Mouse (Mus musculus): Measurements from ENCODE around the gene Apaf1. TPM values are rescaled to one million over a fixed set of nuclear protein-coding genes. Genes with fewer than 3 reads are reported as not detected.

Gene Apaf1
- polyA plus RNA-seq, 2 experiments, result 33.2 to 39.4 TPM

DNA sequence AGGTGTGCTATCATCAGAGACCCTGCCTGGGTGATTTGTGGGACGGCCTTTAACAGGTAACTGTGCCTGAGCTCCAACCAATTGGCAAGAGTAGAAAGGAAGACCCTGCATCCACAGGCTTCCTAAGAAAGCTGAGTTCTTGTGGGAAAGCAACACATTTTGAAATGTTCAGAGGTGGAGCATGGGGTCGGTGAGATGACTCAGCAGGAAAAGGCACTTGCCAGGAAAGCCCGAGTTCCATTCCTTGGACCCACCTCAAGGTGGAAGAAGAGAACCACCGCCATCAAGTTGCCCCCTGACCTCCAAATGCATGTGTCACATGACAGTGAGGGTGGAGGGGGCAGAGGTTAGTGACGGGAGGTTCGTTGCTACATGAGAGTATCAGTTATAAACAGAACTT lies 108.1 kb downstream of the Apaf1 start:
- Histone ChIP-seq H3K27ac (replicated peaks; ENCODE audit: low read depth, low read length) (no peak overlapping the region), H3K4me2 (replicated peaks; ENCODE audit: low read depth, low read length, severe bottlenecking) (no peak overlapping the region), H3K36me3 (ENCODE audit: control insufficient read depth, insufficient read depth, low read length) (no peaks in the 10 kb centered on the region), H3K4me3 (replicated peaks; ENCODE audit: low read length) (no peak overlapping the region), H3K27me3 (ENCODE audit: control insufficient read depth, insufficient read depth, low read length) (peaks cover 3% of the 10 kb centered on the region; the same call in 1 of the 2 replicates), H3K4me1 (ENCODE audit: control insufficient read depth, insufficient read depth, low read length) (peaks cover 6% of the 10 kb centered on the region; the same call in 1 of the 2 replicates), H3K9me3 (ENCODE audit: control insufficient read depth, low read length) (no peaks in the 10 kb centered on the region), H3K9ac (ENCODE audit: low read depth, low read length, severe bottlenecking) (no peak overlapping the region)
- no peak for TF ChIP-seq POLR2A (IDR thresholded peaks at IDR 0.05; ENCODE audit: borderline replicate concordance, extremely low read depth, insufficient read depth, insufficient read length)
- 88% methylated on average over 6 of the region's 6 CpGs for WGBS
- DNase-seq (ENCODE audit: low spot score) (no peak), ATAC-seq (ENCODE audit: low FRiP score, low read depth) (no peak)

DNA sequence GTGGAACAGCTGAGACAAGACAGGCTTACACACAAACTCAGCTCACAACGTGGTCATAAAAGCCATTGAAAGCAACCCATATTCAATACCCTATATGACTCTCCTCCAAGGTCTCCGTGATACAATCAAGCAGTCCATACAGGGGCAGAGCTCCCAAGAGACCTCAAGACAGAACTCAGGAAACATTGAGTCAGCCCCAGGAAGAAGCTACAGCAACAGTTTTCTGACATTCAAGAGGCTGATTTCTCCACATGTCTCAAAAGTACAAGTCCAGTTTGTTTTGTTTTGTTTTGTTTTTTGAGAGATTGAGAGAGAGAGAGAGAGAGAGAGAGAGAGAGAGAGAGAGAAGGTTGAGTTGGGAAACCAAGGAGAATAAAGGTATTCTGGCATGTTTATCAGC lies 108.5 kb downstream of the Apaf1 start:
- WGBS, result 66% methylated on average over 2 of the region's 2 CpGs
- no peak overlapping the region for H3K9ac ChIP-seq (ENCODE audit: low read depth, low read length, severe bottlenecking)
- H3K4me3 ChIP-seq (replicated peaks; ENCODE audit: low read length), result no peak overlapping the region
- H3K36me3 ChIP-seq (ENCODE audit: control insufficient read depth, insufficient read depth, low read length), result no peaks in the 10 kb centered on the region
- DNase-seq (ENCODE audit: low spot score), result no peak
- H3K4me1 ChIP-seq (ENCODE audit: control insufficient read depth, insufficient read depth, low read length), result peaks cover 6% of the 10 kb centered on the region; the same call in 1 of the 2 replicates
- no peak for ATAC-seq (ENCODE audit: low FRiP score, low read depth)
- H3K27ac ChIP-seq (replicated peaks; ENCODE audit: low read depth, low read length), result no peak overlapping the region
- peaks cover 7% of the 10 kb centered on the region for H3K27me3 ChIP-seq (ENCODE audit: control insufficient read depth, insufficient read depth, low read length)
- no peak for TF ChIP-seq POLR2A (IDR thresholded peaks at IDR 0.05; ENCODE audit: borderline replicate concordance, extremely low read depth, insufficient read depth, insufficient read length)
- H3K4me2 ChIP-seq (replicated peaks; ENCODE audit: low read depth, low read length, severe bottlenecking), result no peak overlapping the region
- no peaks in the 10 kb centered on the region for H3K9me3 ChIP-seq (ENCODE audit: control insufficient read depth, low read length)

GRCm38 (mm10) chr10:90970560-90970959 lies 112.0 kb downstream of the Apaf1 start:
- ATAC-seq (ENCODE audit: low FRiP score, low read depth) (no peak), DNase-seq (ENCODE audit: low spot score) (no peak)
- Histone ChIP-seq H3K9me3 (ENCODE audit: control insufficient read depth, low read length) (no peaks in the 10 kb centered on the region), H3K27ac (replicated peaks; ENCODE audit: low read depth, low read length) (no peak overlapping the region), H3K9ac (ENCODE audit: low read depth, low read length, severe bottlenecking) (no peak overlapping the region), H3K36me3 (ENCODE audit: control insufficient read depth, insufficient read depth, low read length) (no peaks in the 10 kb centered on the region), H3K4me2 (replicated peaks; ENCODE audit: low read depth, low read length, severe bottlenecking) (no peak overlapping the region), H3K27me3 (ENCODE audit: control insufficient read depth, insufficient read depth, low read length) (peaks cover 24% of the 10 kb centered on the region), H3K4me3 (replicated peaks; ENCODE audit: low read length) (no peak overlapping the region), H3K4me1 (ENCODE audit: control insufficient read depth, insufficient read depth, low read length) (peaks cover 6% of the 10 kb centered on the region; the same call in 1 of the 2 replicates)
- WGBS, result 26% methylated on average over 4 of the region's 4 CpGs
- TF ChIP-seq POLR2A (IDR thresholded peaks at IDR 0.05; ENCODE audit: borderline replicate concordance, extremely low read depth, insufficient read depth, insufficient read length), result no peak

- Histone ChIP-seq H3K36me3 (ENCODE audit: control insufficient read depth, insufficient read depth, low read length) (no peaks in the 10 kb centered on the region), H3K4me3 (replicated peaks; ENCODE audit: low read length) (peak overlapping the region; percentile 47), H3K27me3 (ENCODE audit: control insufficient read depth, insufficient read depth, low read length) (peaks cover 24% of the 10 kb centered on the region), H3K9ac (ENCODE audit: low read depth, low read length, severe bottlenecking) (peak overlapping the region; percentile 60), H3K4me1 (ENCODE audit: control insufficient read depth, insufficient read depth, low read length) (peaks cover 6% of the 10 kb centered on the region; the same call in 1 of the 2 replicates), H3K4me2 (replicated peaks; ENCODE audit: low read depth, low read length, severe bottlenecking) (peak overlapping the region; percentile 98), H3K27ac (replicated peaks; ENCODE audit: low read depth, low read length) (no peak overlapping the region), H3K9me3 (ENCODE audit: control insufficient read depth, low read length) (no peaks in the 10 kb centered on the region)
- DNase-seq (ENCODE audit: low spot score), result no peak
- 0 out of 2 replicates have a peak, but pooled peaks have one; percentile 12 for ATAC-seq (ENCODE audit: low FRiP score, low read depth)
- WGBS, result 2% methylated on average over 57 of the region's 72 CpGs
- no peak for TF ChIP-seq POLR2A (IDR thresholded peaks at IDR 0.05; ENCODE audit: borderline replicate concordance, extremely low read depth, insufficient read depth, insufficient read length)
These were observed 113.0 kb downstream of the Apaf1 start for GRCm38 (mm10) chr10:90969355-90970174.

DNA sequence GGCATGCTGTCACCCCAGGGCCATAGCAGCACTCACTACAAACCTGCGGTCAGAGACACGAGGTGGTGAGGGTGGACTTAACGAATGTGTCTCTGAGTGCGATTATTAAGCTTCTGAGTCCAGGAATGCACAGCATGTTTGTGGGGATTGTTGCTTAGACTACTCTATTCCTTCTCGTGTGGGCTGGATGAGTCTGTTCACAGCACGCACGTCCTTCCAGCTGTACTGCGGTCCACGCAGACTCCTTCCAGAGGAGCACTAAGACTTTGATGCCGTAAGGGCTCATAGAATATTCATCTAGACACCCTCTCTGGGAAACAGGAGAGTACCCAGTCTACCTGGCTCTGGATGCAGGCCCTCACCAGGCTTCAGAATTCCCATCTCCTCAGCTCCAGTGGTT lies 114.3 kb downstream of the Apaf1 start:
- no peak for ATAC-seq (ENCODE audit: low FRiP score, low read depth)
- H3K9me3 ChIP-seq (ENCODE audit: control insufficient read depth, low read length), result no peaks in the 10 kb centered on the region
- no peak for DNase-seq (ENCODE audit: low spot score)
- TF ChIP-seq POLR2A (IDR thresholded peaks at IDR 0.05; ENCODE audit: borderline replicate concordance, extremely low read depth, insufficient read depth, insufficient read length), result no peak
- no peak overlapping the region for H3K4me2 ChIP-seq (replicated peaks; ENCODE audit: low read depth, low read length, severe bottlenecking)
- H3K4me3 ChIP-seq (replicated peaks; ENCODE audit: low read length), result no peak overlapping the region
- no peak overlapping the region for H3K9ac ChIP-seq (ENCODE audit: low read depth, low read length, severe bottlenecking)
- peaks cover 24% of the 10 kb centered on the region for H3K27me3 ChIP-seq (ENCODE audit: control insufficient read depth, insufficient read depth, low read length)
- no peak overlapping the region for H3K27ac ChIP-seq (replicated peaks; ENCODE audit: low read depth, low read length)
- H3K4me1 ChIP-seq (ENCODE audit: control insufficient read depth, insufficient read depth, low read length), result peaks cover 4% of the 10 kb centered on the region; the same call in 1 of the 2 replicates
- H3K36me3 ChIP-seq (ENCODE audit: control insufficient read depth, insufficient read depth, low read length), result no peaks in the 10 kb centered on the region
- WGBS, result 84% methylated on average over 10 of the region's 10 CpGs

Data from limb, embryonic 14.5 days (tissue).